Mouse (Mus musculus): ENCODE measurements around the gene Smco3.
A peak's percentile ranks its signal among the peaks of the same experiment; 100 is the strongest.
"Not testable (repeated sequence)": the region's sequence is repeated elsewhere in the genome, so short reads cannot be mapped to it uniquely, and the experiment has no call there.

The Smco3 gene

DNA sequence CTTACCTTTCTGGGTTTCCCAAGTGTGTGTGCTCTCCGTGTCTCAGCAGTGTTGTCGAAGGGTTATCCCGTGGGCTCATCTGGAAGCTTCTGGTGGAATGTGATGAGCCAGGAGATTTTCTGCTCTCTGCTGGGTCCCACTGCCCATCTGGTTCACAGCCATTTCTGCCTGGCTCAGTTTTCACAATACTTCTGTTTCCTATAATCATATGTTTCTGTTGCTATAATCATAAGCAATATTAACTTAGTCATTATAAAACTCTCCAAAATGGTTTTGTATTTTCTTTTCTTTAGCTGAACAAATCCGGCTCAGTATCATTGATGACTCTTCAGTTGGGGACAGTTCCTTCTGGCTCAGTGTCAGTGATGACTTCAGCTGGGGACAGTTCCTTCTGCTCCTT, at the start of gene Smco3:
TSS of gene Smco3 (minus strand) at position 101 of the 400 bp plus-strand sequence.
- no peak for DNase-seq (ENCODE audit: low read depth)

DNA sequence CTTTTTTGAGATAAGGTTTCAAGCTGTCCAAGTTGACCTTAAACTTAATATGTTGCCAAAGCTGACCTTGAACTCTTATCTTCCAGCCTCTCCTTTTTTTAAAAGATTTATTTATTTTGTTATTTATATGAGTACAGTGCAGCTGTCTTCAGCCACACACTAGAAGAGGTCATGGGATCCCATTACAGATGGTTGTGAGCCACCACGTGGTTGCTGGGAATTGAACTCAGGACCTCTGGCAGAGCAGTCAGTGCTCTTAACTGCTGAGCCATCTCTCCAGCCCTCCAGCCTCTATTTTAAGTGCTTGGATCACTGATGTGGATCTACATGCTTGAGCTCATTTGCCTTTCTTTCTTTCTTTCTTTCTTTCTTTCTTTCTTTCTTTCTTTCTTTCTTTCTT, 49.5 kb upstream of the Smco3 start:
- not testable (repeated sequence) for DNase-seq (ENCODE audit: low read depth)

DNA sequence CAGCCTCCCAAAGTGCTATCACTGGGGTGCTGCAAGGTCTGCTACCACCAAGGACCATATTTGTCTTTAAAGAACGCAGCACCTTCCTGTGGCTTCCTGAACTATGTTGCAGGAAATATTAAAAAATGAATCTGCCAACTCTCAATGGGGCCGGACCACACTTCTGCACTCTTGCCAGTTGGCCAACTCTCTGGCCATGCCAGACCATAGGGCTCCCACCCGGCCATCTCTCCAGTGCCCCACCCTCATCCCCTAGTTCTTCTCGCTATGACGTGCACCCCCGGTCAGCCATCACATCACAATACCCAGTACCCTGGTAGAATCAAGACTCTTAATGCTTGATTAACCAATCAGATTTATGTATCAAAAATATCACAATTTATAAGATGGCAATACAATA, 48.7 kb upstream of the Smco3 start:
- peak; percentile 17 for DNase-seq (ENCODE audit: low read depth)

DNA sequence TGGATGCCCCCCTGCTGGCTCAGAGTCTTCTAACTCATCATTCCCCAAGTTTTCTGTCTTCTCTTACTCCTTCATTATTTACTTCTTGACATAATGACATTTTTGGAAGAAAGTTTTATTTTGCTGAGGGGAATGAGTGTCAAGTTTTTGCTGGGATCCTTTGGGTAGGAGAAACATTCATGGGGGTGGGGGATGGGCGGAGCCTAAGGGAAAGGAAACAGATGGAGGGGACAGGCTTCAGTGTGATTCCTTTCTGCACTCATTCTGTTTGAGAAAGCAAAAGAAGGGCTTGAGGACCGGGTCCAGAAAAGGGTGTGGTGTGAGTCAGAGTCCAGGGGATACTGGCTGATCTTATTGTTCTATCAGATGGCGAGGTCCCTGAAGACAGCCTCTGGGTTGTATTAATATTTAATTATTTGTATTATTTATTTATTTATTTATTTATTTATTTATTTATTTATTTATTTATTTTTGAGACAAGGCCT, 48.2 kb upstream of the Smco3 start:
- no peak for DNase-seq (ENCODE audit: low read depth)

DNA sequence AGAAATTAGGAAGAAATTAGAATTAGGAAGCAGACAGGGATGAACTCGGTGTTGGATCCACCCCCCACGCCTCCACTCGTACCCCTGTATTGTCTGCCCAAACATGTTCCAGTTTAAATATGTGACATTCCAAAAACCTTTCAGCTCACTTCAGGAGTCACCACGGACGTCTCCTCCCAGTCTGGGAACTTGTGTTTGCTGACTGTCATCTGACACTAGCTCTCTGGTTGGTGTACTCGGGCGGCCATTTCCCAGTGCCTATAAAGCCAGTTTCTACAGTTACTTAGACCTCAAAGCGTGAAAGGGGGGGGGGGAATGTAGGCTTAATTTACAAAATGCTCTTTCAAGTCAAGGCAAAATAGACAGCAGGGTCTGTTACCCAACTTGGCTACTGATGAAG, 46.4 kb upstream of the Smco3 start:
- DNase-seq (ENCODE audit: low read depth) = no peak

DNA sequence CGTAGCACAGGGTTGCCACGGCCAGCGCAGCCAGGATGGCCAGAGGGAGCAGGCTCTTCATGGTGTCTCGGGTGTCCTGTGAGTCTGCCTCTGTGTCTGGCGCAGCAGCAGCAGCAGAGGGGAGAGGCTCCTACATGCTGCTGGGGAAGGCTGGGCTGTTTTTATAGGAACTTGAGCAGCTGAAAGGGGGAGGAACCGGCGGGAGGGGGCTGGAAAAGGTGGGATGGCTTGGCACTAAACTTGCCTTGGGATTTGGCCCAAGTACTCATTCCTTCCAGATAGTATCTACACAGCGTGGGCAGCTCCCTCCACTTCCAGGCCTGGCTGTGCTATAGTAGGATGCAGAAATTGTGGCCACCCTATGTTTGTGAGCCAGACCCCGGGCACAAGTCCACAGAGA, 40.4 kb upstream of the Smco3 start, which contains the start of gene Mgp:
TSS of gene Mgp (minus strand) at position 154 of the 400 bp plus-strand sequence.
- no peak for DNase-seq (ENCODE audit: low read depth)

DNA sequence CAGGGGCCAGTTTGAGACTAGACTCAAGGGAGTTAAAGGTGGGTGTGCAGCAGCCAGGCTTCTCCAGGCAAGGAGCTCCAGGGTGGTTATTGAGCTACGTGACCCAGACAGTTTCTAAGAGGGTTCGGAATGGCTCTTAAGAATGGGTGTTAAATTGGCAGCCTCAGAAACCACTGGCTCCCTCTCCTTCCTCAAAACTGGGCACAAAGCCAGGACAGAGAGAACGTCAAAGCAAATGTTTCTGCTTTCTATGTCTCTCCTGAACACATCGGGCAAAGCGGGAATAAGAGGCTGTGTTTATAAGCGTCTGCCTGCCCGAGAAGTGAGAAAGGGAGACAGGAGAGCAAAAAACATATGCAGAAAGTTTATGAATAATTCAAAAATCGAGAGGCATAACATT, 39.3 kb upstream of the Smco3 start:
- DNase-seq (ENCODE audit: low read depth) = peak; percentile 60

DNA sequence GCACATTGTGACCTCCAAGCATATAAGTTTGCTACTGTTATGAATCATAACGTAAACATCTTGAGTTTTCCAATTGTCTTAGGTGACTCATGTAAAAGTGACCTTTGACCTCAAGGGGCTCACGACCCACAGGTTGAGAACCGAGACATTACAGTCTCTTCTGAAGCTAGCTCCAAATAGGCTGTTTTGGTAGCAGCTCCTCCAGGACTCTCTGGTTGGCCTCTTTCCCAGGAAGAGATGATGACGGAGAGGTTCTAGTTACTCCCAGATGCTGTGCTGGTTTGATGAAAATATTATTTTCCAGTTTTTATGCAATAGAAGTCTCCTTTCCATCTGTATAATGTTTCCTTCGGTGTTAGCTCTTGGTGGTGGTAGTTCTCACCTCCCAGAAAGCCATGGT, 33.7 kb upstream of the Smco3 start:
- no peak for DNase-seq (ENCODE audit: low read depth)

DNA sequence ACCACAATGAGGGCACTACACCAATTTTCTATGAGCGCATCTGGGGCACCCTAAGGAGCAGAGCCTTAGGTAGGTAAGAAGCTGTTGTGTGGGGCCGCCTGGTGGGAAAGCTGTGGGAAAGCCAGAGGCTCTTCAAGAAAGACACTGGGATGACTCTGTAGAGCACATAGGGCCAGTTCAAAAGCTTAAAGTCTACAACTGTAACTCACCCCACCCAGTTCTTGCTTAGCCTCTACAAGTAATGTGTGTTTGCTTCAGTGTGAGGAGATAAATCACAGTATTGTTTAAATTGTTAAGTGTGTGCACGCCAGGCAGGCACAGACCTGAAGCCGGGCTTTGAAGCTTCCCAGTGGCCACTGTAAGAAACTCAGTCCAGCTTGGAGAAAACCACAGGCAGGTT, 30.9 kb upstream of the Smco3 start:
- no peak for DNase-seq (ENCODE audit: low read depth)

DNA sequence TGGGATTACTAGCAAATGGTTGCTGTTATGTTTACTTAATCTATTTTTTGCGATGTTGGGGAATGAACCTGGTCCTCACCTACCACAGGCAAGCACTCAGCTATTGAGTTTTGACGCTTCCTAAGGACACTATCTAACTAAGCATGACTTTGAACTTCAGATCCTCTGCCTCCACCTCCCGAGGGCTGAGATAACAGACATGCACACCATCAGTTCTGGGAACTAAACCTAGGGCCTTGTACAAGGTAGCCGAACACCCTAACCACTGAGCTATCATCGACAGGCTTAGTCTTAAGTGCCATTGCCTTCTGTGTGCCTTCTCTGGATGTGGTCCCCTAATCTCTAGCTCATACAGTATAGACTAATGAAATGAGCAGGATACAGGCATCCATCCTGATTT, 30.1 kb upstream of the Smco3 start:
- DNase-seq (ENCODE audit: low read depth) = no peak

DNA sequence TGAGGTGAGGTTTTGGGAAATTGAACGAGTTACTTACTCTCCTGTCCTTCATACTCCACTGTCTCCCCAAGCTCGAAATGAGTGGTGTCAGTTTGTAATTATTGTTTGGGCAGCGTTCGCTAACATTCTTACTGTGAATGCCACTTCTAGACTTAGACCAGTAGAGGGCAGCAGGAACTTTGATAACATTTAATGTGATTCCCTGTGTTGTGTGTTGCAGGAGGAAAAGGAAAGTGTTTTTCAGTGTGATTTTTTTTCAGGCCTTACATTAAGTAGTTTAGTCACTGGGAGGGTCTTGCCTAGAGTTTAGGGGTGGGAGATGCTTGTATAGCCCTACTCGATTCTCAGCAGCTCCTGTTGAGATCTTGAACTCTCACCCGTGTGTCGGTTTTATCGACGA, 25.8 kb upstream of the Smco3 start:
- peak; percentile 79 for DNase-seq (ENCODE audit: low read depth)

DNA sequence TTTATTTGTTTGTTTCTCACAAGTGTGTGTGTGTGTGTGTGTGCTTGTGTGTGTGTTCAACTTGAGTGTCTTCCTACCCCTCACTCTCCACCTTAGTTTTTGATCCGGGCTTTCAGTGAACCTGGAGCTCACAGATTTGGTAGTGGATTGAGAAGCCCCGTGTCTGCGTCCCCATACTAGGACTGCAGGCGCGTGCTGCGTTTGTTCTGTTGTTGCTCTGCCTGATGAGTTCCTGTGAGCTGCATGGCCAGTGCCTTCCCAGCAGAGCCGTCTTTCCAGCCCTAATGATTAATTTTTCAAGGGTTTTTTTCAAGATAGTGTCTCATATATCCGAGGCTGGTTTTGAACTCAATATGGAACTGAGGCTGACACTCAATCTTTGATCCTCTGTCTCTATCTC, 23.2 kb upstream of the Smco3 start:
- DNase-seq (ENCODE audit: low read depth) = peak; percentile 21

DNA sequence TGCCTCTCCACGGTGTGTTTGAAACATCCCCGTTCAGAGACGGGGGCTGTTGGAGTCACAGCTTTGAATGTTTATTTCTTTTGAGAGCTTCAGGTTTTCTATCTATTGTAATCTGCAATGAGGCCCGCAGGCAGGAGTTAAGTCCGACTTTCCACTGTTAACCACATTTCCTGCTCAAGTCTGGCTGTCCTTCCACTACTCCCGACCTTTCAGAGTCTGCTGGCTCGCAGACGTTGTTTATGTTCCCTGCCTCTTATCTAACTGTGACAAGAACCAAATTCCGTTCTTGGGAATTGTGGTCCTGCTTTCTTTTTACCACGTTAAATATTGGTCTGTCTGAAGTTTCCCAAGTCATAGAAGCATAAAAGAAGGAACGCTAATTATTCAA, 22.6 kb upstream of the Smco3 start:
- DNase-seq (ENCODE audit: low read depth) = no peak

DNA sequence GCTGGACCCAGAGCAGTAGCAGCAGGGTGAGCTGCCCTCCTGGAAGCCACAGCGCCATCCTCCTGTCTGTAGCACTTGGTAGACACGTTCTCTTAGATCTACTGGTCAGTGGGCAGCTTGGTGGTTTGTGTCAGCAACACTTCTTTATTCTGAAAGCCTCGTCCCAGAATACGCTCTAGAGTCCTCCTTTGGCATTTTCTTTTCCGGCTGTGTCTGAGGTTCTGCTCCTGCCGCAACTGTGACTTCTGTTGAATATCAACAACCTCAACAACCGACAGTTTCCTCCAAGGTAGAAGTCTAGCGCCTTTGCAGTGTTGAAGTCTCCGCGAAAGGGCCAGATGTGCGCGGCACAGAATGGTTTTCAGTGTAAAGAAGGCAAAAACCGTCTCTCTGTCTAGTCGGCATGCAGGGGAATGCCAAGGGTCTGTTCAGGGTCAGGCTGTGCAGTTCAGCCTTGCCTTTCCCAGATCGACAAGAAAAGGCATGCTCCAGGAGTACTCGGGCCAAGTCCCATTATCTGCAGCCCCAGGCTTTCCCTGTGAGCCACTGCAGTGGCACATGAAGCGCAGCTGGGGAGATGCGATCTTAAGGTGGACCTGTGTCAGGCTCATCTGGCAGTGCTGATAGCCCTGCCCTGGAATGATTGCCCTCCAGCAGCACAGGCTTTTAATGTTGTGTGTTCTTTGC, 22.1 kb upstream of the Smco3 start, which contains the start of gene Art4:
TSS of gene Art4 (minus strand) at position 548 of the 687 bp plus-strand sequence.
- DNase-seq (ENCODE audit: low read depth) = peak; percentile 78

DNA sequence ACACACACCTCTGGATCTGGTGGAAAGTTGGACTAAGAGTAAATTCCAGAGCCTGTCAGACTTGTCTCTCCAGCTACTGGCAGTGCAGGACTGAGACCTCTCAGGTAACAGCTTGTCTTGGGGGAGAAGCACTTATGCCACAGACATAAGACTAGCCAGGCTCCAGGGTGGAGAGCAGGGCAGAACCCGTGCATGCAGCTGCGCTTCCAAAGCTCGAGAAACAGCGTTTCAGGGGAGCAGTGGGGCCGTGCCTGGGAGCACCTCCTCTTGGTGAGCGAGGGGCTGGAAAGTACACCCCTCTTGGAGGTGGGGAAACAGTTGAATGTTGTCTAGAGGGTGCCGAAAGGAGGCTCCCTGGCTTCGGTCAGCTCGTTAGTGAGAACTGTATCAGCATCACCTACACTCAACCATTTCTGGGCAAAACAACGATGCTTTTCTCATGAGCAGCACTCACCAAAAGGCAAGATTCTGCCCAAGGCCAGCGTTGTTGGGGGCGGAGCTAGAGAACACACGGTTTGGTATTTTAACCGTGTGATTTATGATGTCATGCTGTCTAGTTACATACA, 20.9 kb upstream of the Smco3 start:
- no peak for DNase-seq (ENCODE audit: low read depth)

DNA sequence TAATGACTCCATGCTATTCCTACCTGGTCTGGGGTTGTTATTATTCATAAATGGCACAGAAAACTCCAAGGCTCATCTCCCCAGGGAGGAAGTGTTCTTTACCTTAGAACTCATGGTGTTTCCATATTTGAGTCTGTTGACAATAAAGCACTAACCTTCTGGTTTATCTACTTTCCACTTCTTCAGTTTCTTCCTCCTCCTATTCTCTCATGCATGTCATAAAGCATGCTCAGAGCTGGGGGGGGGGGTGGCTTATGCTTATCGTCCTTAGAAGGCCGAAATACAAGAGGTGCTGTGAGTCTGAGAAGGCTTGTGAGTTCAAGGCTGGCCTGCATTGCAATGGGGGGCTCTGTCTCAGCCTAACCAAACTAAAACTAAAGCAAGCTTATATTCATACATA, 19.9 kb upstream of the Smco3 start:
- DNase-seq (ENCODE audit: low read depth) = no peak

DNA sequence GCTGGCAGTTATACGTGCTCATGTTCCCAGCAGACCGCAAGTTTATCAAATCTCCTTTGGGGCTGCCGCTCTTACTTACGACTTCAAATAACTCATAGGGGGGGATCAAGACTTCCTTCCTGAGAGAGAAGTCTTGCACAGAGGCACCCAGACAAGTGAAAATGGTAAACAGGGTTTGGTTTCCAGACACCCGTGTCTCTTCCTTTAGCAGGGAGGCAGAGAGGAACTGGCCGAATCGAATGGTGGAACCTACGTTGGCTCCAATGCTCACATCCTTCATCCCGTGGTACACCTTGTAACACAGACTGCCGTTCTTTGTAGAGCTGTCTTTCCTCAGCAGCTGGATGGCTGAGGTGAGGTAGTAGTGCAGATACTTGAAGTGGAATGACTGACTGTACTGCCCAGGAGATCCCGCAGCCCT, 19.1 kb upstream of the Smco3 start:
- no peak for DNase-seq (ENCODE audit: low read depth)

DNA sequence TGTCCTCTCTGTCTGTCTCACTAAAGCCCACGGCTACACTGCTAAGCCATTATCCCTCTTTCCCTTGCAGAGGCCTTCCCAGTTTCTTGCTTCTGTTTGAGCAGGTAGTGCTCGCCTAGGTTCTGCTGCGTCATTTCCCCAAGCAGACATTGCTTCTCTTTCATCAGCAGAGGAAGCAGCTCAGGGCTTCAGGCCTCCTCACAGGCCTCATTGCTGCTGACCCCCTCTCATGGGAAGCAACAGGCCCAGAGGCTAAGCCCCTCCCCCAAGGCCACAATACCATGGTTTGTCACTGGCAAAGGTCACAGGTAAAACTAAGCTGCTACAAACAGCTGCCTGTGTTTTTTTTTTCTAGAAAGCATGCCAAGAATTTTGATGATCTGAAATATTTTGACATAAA, 17.5 kb upstream of the Smco3 start:
- peak; percentile 32 for DNase-seq (ENCODE audit: low read depth)

DNA sequence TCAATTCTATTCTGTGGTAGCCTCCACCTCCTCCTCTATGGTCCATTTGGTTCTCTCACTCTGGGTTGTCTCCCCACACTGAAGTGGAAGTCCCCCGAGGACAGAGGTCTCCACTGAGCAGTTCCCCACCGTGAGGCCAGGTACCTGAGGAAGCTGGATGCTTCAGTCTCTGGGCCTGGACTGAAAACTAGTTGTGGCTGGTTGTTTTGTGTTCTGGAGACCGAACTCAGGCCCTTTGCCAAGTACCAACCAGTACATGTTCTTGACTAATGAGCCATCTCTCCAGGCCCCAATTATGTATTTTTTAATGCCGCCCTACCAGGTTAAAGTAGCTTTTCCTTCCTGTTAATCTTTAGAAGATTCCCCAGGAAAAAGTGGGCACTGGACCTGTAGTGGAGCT, 17.1 kb upstream of the Smco3 start:
- no peak for DNase-seq (ENCODE audit: low read depth)

DNA sequence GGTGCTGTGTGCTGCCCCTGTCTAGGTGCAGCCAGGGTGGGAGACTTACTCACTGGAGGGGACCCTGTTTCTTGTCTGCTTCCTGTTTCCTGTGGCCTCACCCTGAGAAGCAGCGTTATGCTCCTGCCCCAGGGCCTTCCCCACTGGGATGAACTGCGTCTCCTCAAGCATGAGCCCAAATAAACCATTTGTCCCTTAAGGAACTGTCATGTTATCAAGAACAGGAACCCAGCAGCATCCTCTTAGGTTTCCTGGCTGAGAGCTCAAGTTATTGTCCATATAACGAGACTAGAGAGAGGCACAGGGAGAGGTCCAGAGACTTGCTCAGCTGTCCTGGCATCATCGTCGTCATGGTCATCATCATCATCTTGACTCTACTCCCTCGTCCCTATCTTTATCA, 15.0 kb upstream of the Smco3 start:
- DNase-seq (ENCODE audit: low read depth) = no peak

DNA sequence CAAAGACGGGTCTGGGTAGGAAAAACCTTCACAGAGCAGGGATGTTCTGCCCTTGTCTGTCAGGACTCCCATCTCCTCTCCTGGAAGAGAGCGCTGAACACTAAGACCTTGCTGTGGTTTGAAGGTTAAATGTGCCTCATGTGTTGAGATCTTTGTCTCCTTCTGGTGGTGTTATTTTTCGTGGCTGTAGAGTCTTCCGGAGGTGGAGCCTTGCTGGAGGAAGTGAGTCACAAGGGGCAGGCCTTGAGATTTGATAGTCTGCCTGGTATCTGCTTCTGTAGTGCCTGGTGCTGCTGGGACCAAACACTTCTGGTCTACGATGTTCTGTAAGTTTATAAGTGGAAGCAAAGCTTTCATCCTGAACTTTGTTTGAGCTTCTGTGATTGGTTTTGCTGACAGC, 13.7 kb upstream of the Smco3 start:
- peak; percentile 60 for DNase-seq (ENCODE audit: low read depth)

DNA sequence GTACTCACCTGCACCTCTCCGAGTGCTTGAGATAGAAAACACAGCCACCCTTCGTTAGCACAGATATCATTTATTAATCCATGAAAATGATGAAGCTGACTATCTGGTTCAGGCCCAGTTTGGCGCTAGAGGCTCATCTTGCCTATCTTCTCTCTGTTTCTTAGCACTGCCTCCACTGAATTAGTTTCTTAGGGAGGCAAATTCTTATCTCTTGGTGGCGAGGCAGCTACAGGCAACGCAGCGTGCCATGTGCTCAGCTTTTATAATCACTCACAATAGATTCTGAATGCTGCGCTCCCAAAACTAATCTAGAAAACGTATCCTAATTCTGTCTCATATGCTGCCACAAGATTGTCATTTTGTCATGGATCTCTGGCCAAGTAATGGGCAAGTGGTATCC, 13.1 kb upstream of the Smco3 start:
- no peak for DNase-seq (ENCODE audit: low read depth)

DNA sequence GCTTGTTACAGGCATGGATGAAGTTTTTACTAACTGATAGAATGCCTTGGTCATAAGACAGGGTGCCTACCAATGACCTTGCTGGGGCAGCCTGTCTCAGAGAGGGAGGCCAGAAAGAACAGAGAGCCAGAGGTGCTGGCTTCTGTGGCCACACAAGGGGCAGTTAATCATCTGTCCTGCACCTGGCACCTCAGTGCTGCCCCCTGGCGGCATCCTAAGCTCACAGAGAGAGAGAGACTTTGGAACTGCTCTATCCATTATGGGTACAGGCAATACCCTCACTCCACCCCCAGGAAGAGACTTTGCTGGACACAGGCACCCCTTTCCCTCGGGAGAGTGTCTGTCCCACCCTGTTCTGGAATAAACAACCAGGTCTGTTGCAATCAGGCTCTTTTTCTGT, 12.5 kb upstream of the Smco3 start:
- DNase-seq (ENCODE audit: low read depth) = peak; percentile 57

DNA sequence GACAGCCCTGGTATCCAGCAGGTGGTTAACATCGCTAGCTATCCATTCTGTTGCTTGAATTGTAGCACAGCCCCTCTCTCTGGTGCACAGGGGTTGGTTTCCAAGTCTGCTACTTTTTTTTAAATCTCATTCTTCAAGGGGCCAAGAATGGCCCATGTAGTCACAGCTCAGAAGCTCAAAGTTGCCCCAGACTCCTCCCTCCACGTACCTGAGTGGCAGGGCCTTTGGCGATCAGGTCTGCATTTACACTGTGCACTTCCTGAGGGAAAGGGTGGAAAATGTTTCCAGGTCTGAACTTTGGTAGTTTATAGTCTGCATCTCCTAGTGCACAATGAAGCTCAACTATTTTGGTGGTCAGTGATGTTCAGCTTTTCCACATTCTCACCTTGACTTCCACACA, 12.0 kb upstream of the Smco3 start:
- no peak for DNase-seq (ENCODE audit: low read depth)
